Mouse (Mus musculus) stomach, embryonic 15.5 days (tissue): Measurements from ENCODE around the gene Hipk3. TPM values are rescaled to one million over a fixed set of nuclear protein-coding genes. Genes with fewer than 3 reads are reported as not detected.

Source experiments
- ATAC-seq: fragments of 200-750 bp; cut with Nextera tagmentation; 2 replicates; pipeline ENCODE4 v1.8.0; 2017; ENCODE audit warnings: low read depth, moderate number of reproducible peaks, moderate TSS enrichment; ENCODE audit not compliant: insufficient read depth, low FRiP score
- H3K27ac ChIP-seq: fragments of 300-500 bp; sonication (generic); 2 replicates; pipeline ENCODE4 v1.5.1; 2015; ENCODE audit warnings: mild to moderate bottlenecking, inconsistent platforms
- H3K27me3 ChIP-seq: fragments of 300-500 bp; sonication (generic); replicated peaks from 2 replicates; pipeline ENCODE4 v1.6.1; 2015; ENCODE audit warnings: inconsistent platforms
- H3K36me3 ChIP-seq: fragments of 300-500 bp; sonication (generic); 2 replicates; pipeline ENCODE4 v1.6.1; 2015; ENCODE audit warnings: inconsistent platforms
- H3K4me1 ChIP-seq: fragments of 300-500 bp; sonication (generic); 2 replicates; pipeline ENCODE4 v1.6.1; 2015; ENCODE audit warnings: inconsistent platforms
- H3K4me2 ChIP-seq: fragments of 300-500 bp; sonication (generic); 2 replicates; pipeline ENCODE4 v1.6.1; 2015; ENCODE audit warnings: mild to moderate bottlenecking, inconsistent platforms
- H3K4me3 ChIP-seq: fragments of 300-500 bp; sonication (generic); replicated peaks from 2 replicates; pipeline ENCODE4 v1.5.1; 2015; ENCODE audit warnings: inconsistent platforms
- H3K9ac ChIP-seq: fragments of 300-500 bp; sonication (generic); 2 replicates; pipeline ENCODE4 v1.6.1; 2015; ENCODE audit warnings: inconsistent platforms
- H3K9me3 ChIP-seq: fragments of 300-500 bp; sonication (generic); 2 replicates; pipeline ENCODE4 v1.6.1; 2016; ENCODE audit warnings: inconsistent platforms
- WGBS: fragments of 180-500 bp; shearing (Covaris S2); methylation state at CpG from one replicate; pipeline ENCODE4 v1.1.7; 2015; 5-methylcytosine and 5-hydroxymethylcytosine counted together
- polyA plus RNA-seq: library from polyadenylated mRNA; unstranded; fragments of >200 nt; fragmentation: Nextera tagmentation; extraction: Ambion mirVana; gene quantifications from 2 replicates; pipeline ENCODE4 v1.2.1, GENCODE M21; 2015

The Hipk3 gene
- polyA plus RNA-seq, 1 experiment from 2014 or later: 15.4 TPM

DNA sequence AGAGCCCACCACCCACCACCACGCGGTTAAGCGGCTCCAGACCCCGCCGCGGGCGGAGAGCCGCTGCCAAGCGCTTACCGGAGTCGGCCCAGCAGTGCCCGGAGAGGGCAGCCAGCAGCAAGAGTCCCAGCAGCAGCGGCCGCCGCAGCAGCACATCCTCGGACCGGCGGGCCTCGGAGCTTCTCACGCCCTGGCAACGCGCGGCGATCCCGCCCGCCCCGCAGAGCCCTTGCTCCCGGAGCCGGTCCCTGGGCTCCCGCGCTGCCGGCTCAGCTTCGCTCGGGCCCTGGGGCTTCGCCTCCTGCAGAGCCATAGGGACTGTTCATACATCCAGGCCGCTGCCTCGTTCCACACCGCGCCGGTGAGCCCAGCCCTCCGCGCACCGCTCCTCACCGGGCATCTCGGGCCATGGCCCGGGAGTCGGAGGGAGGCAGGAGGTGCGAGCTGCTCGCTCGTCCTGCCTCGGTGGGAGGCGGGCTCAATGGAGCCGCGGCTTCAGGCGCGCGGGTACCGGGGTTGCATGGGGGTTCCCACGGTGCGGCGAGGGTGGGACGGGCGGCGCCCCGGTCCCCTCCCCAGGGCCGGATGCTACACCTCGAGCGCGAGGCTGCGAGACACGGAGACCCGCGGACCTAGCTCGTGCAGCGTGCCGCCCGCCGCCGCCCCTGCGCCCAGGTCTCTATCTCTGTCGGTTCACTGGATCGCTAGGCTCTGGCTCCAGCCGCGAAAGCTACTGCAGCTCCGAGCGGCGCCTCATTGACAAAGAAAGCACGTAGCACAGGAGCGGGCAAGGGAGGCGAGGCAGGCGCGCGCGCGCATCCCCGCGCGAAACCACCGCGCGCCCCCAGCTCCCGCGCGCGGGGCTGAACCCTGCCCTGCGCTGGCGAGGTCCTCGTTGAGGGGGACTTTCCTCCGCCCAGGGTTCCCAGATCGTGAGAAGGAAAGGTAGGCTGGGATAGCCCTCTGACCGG, 84.1 kb downstream of the Hipk3 start:
- Histone ChIP-seq H3K4me2 (peak overlapping the region; percentile 99), H3K4me1 (0 out of 2 replicates have a peak, but pooled peaks cover 7% of the 10 kb centered on the region), H3K36me3 (no peaks in the 10 kb centered on the region), H3K27me3 (peaks cover 40% of the 10 kb centered on the region), H3K4me3 (peak overlapping the region; percentile 55), H3K9me3 (no peaks in the 10 kb centered on the region), H3K27ac (no peak overlapping the region), H3K9ac (peak overlapping the region; percentile 16; the same call in 1 of the 2 replicates)
- WGBS: under 1% methylated on average over 106 of the region's 111 CpGs
- ATAC-seq: peak; percentile 61; the same call in 1 of the 2 replicates

DNA sequence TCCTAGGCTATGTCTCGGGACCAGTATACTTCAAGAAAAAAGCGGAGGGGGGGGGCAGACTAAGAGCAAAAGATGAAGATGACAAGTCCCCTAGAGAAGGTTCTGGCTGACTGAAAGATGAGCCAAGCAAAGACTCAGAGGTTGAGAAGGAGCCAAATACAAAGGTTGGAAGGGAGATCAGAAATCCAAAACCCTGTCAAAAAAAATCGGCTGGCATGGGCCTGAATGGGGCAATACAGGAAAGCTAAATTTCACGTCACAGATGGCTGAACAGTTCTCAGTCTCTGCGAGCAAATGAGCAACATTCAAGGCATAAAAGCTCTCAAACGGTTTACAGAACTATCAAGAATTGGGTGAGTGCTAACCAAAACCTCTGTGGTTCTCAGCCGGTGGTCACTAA, 85.9 kb downstream of the Hipk3 start:
- H3K9me3 ChIP-seq: no peaks in the 10 kb centered on the region
- 81% methylated on average over 7 of the region's 7 CpGs for whole genome bisulfite sequencing
- no peak overlapping the region for H3K9ac ChIP-seq
- 0 out of 2 replicates have a peak, but pooled peaks cover 7% of the 10 kb centered on the region for H3K4me1 ChIP-seq
- peaks cover 40% of the 10 kb centered on the region for H3K27me3 ChIP-seq
- H3K4me3 ChIP-seq: no peak overlapping the region
- ATAC-seq: no peak
- no peak overlapping the region for H3K27ac ChIP-seq
- no peaks in the 10 kb centered on the region for H3K36me3 ChIP-seq
- no peak overlapping the region for H3K4me2 ChIP-seq

DNA sequence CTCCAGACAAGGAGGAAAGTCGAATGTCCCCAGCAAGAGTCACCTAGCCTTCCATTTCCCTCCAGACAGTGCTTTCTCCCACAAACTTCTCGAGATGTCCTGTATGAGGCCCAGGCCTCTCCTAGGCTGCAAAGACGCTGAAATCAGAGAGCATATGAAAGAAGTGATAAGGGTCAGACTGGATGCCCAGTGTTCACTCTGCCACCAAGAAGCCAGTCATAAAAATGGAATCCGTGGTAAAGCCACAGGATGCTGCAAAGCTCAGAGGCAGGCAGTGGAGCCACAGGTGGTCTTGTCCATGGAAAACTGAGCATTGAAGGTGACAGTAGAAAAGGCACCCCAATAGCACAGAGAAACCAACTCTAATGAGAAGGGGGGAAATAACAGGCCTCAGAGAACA, 86.3 kb downstream of the Hipk3 start:
- Histone ChIP-seq H3K4me3 (no peak overlapping the region), H3K27me3 (peaks cover 40% of the 10 kb centered on the region), H3K4me1 (0 out of 2 replicates have a peak, but pooled peaks cover 7% of the 10 kb centered on the region), H3K9me3 (no peaks in the 10 kb centered on the region), H3K27ac (no peak overlapping the region), H3K36me3 (no peaks in the 10 kb centered on the region), H3K9ac (no peak overlapping the region), H3K4me2 (no peak overlapping the region)
- WGBS: 75% methylated on average over 4 of the region's 4 CpGs
- no peak for ATAC-seq

DNA sequence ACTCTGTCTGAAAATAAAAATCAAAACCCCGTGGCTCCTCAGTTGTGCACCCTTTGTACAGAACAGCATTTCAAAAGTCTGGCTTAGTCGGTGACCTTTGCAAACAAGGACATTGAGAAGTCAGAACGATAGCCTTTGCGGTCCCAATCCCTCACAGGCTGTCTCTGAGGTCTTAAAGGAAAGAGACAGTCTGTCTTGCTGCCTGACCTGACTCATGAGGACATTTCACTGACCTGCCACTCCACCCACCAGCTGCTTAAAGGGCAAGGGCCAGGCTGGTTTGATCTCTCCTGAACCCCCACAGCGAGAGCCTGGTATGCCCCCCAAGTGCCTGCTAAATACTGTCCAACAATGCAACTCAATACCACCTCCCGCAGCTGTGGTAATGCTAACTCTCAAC, 90.2 kb downstream of the Hipk3 start:
- Histone ChIP-seq H3K9ac (no peak overlapping the region), H3K36me3 (no peaks in the 10 kb centered on the region), H3K4me3 (no peak overlapping the region), H3K4me2 (no peak overlapping the region), H3K27ac (no peak overlapping the region), H3K27me3 (peaks cover 11% of the 10 kb centered on the region; the same call in 1 of the 2 replicates), H3K4me1 (no peaks in the 10 kb centered on the region), H3K9me3 (no peaks in the 10 kb centered on the region)
- ATAC-seq: no peak
- WGBS: 87% methylated on average over 6 of the region's 6 CpGs

DNA sequence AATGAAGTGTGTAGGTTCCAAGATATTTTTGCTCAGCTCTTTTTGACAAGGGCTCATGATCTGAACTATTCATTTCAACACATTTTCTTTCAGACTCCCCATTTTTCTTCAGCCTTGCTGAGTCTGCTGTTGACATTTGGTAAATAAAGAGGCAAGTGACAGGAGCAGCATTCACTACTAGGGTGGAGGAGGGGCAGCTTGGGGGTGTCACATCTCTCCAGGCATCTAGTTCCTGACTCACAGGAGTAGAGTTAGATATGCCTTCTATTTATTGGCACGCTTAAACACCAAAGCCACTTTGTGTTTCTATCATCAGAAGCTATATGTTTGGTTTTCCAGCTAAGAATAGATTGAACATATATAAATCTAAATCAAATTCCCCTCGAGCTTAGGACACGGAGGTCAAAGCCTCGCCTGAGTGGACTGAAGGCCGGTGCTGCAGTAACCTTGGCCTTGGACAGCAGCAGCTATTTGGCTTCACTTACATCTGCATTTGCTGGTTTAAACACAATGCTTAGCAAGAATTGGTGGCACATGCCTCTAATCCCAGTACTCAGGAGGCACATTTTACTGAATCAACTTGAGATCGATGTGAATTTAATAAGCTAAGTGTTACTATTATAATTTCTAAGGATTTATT, 95.5 kb downstream of the Hipk3 start:
- no peaks in the 10 kb centered on the region for H3K27me3 ChIP-seq
- H3K9me3 ChIP-seq: no peaks in the 10 kb centered on the region
- no peak overlapping the region for H3K4me2 ChIP-seq
- H3K27ac ChIP-seq: no peak overlapping the region
- H3K4me1 ChIP-seq: no peaks in the 10 kb centered on the region
- H3K4me3 ChIP-seq: no peak overlapping the region
- 58% methylated on average over 6 of the region's 6 CpGs for WGBS
- no peak overlapping the region for H3K9ac ChIP-seq
- ATAC-seq: no peak
- H3K36me3 ChIP-seq: no peaks in the 10 kb centered on the region

DNA sequence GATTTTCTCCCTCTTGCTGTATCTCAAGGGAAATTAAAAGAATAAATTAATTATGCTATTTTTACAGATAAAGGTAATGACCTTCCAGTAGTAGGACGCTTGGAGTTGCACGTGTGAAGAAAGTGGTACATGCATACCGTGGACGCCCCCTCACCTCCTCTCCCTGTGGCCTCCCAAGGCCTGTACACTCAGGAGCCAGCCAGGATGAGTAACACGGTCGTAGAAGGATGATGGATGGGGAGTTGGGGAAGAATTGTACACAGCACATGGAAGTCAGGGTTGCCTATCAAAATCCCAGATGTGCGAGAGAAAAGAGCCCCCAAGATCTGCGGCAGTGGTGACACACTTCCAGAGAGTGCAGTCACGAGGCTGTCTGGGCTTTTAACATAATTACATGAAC, 98.3 kb downstream of the Hipk3 start:
- H3K36me3 ChIP-seq: no peaks in the 10 kb centered on the region
- 73% methylated on average over 9 of the region's 9 CpGs for WGBS
- no peak overlapping the region for H3K9ac ChIP-seq
- H3K4me3 ChIP-seq: no peak overlapping the region
- H3K27ac ChIP-seq: no peak overlapping the region
- H3K4me2 ChIP-seq: no peak overlapping the region
- H3K9me3 ChIP-seq: no peaks in the 10 kb centered on the region
- no peaks in the 10 kb centered on the region for H3K4me1 ChIP-seq
- no peaks in the 10 kb centered on the region for H3K27me3 ChIP-seq
- ATAC-seq: no peak

DNA sequence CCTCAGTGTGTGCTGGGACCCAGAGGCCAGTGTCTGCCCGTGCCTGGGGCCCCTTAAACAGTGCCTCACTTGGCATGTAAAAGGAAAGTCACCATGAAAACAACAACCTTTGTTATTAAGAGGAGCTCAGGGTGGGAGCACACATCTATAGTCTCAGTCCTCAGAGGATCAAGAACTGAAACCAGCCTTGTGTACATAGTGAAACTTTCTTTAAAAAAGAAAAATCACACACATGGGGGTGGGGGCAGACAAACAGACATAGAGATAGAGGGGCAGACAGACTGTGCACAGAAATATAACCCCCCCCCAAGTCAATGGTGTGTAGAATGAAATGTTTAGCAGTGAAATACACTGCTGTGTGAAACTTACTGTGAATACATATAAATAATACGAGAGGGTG, 99.5 kb downstream of the Hipk3 start:
- 68% methylated on average over 2 of the region's 2 CpGs for WGBS

DNA sequence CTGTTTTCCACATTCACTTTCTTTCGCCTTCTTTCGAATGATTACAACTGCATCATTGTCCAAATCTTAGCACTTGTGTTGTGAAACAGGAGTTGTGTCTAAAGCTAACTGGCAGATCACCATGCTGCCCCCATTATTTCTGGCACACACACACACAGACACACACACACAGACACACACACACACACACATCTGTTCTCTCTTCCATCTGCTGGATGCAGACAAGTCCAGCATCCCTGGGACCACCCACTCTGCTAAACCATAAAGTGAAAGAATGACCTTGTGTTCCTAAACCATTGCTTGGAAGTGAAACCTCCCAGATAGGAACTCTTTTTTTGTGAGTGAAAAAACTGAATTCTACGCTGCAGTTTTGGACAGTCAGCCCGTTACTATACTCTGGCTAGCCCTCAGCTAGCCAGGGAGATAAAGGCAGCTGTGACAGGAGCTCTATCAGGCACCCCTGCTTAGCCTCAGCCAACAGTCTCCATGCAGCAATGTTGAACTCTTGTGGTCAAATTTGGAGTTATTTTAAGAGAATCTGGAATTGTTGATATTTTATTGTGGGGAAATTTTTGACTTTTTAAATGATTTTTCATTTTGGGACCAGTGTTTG, 101.4 kb downstream of the Hipk3 start:
- 61% methylated on average over 4 of the region's 4 CpGs for WGBS
- no peak overlapping the region for H3K9ac ChIP-seq
- H3K9me3 ChIP-seq: no peaks in the 10 kb centered on the region
- no peaks in the 10 kb centered on the region for H3K4me1 ChIP-seq
- no peaks in the 10 kb centered on the region for H3K27me3 ChIP-seq
- no peak overlapping the region for H3K27ac ChIP-seq
- ATAC-seq: no peak
- H3K36me3 ChIP-seq: no peaks in the 10 kb centered on the region
- H3K4me2 ChIP-seq: no peak overlapping the region
- H3K4me3 ChIP-seq: no peak overlapping the region

More for the DNA sequence above, 99.5 kb downstream of the Hipk3 start:
- H3K4me3 ChIP-seq: no peak overlapping the region
- no peak overlapping the region for H3K4me2 ChIP-seq
- no peak overlapping the region for H3K27ac ChIP-seq
- no peaks in the 10 kb centered on the region for H3K4me1 ChIP-seq
- no peak for ATAC-seq
- H3K27me3 ChIP-seq: no peaks in the 10 kb centered on the region
- no peak overlapping the region for H3K9ac ChIP-seq
- H3K36me3 ChIP-seq: no peaks in the 10 kb centered on the region
- H3K9me3 ChIP-seq: no peaks in the 10 kb centered on the region

DNA sequence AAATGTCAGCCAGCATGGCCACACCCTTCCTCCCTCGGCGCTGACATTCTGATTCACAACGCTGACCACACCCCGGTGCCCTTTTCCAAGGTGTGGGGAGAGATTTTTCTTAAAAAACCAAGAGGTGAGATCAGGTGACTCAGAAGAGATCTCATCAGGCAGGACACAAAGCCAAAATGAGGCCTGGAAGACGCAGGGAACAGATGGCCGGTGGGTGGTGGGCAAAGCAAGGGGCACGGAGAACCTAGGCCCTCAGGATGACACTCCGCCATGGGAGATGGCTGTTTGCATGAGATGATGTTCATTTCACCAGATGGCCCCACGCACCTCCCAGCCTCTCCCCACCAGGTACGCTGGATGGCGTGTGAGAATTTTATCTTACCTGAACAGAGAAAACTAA, 105.0 kb downstream of the Hipk3 start:
- Histone ChIP-seq H3K27me3 (no peaks in the 10 kb centered on the region), H3K4me3 (no peak overlapping the region), H3K4me1 (no peaks in the 10 kb centered on the region), H3K9ac (no peak overlapping the region), H3K36me3 (no peaks in the 10 kb centered on the region), H3K27ac (no peak overlapping the region), H3K4me2 (no peak overlapping the region), H3K9me3 (no peaks in the 10 kb centered on the region)
- ATAC-seq: no peak
- WGBS: 91% methylated on average over 11 of the region's 11 CpGs

DNA sequence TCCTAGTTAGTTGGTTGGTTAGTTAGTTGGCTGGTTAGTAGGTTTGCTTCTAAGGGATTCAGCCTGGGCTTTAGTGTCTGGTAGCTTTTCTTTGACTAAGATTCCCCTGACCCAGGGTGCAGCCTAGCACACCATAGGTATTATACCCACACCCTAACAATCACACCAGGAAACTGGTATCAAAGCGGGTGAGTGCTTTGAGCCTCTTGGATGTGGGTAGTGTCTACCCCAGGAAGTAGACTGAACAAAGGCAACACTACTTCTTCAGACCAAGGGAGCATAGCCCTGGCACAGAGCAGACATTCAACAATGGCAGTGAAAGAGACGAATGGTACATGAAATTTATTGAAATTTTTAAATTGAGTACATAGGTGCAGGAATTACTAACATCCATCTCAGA, 108.3 kb downstream of the Hipk3 start:
- H3K9me3 ChIP-seq: no peaks in the 10 kb centered on the region
- no peak overlapping the region for H3K9ac ChIP-seq
- H3K4me2 ChIP-seq: no peak overlapping the region
- H3K27ac ChIP-seq: no peak overlapping the region
- no peak for ATAC-seq
- 85% methylated on average over 2 of the region's 2 CpGs for WGBS
- H3K27me3 ChIP-seq: no peaks in the 10 kb centered on the region
- H3K4me3 ChIP-seq: no peak overlapping the region
- no peaks in the 10 kb centered on the region for H3K36me3 ChIP-seq
- no peaks in the 10 kb centered on the region for H3K4me1 ChIP-seq

DNA sequence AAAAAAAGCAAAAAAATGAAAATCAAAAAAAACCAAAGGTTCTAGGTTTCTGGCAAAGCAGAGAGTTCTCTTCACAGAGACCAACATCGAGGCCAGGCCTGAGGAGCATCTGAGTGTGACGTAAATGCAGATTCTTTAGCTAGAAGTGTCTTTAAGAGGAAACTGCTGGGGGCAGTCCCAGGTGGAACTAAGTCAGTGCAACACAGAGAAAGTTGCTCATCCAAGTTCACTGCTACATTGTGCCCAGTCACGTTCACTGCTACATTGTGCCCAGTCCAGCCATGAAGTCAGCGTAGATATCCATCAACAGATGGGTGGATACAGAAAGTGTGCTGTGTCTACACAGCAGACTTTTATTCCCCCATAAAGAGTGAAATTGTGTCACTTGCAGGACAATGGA, 110.7 kb downstream of the Hipk3 start:
- WGBS: 78% methylated on average over 4 of the region's 4 CpGs
- H3K36me3 ChIP-seq: no peaks in the 10 kb centered on the region
- no peak for ATAC-seq
- no peak overlapping the region for H3K9ac ChIP-seq
- no peaks in the 10 kb centered on the region for H3K27me3 ChIP-seq
- no peak overlapping the region for H3K4me3 ChIP-seq
- no peak overlapping the region for H3K4me2 ChIP-seq
- no peak overlapping the region for H3K27ac ChIP-seq
- H3K9me3 ChIP-seq: no peaks in the 10 kb centered on the region
- no peaks in the 10 kb centered on the region for H3K4me1 ChIP-seq

DNA sequence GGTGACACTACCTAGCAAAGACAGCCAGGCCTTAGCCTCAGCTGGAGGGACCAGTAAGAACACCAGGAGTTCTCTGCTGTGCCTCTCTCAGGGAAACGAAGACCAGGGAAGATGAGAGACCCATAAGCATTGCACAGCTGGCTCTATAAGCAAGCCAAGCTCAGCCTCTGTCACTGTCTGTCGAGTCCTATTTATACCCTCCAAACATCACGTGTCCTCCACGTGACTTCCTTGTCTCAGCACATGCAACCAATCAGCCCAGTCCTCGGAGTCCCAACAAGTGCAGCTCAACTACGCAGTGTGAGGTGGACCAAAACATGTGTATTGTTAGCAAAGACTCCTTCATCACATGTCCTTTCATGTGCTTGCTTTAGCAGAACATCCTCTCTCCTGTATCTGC, 111.4 kb downstream of the Hipk3 start:
- Histone ChIP-seq H3K4me1 (no peaks in the 10 kb centered on the region), H3K36me3 (no peaks in the 10 kb centered on the region), H3K9me3 (no peaks in the 10 kb centered on the region), H3K4me2 (no peak overlapping the region), H3K27ac (no peak overlapping the region), H3K4me3 (no peak overlapping the region), H3K9ac (no peak overlapping the region), H3K27me3 (no peaks in the 10 kb centered on the region)
- ATAC-seq: no peak
- WGBS: 85% methylated on average over 6 of the region's 6 CpGs
